Mouse (Mus musculus) kidney, adult 11 months (tissue): ENCODE results near the gene Il12rb1.

Source experiments
- DNase-seq: peaks from one replicate; pipeline ENCODE4 v3.0.0; 2022

Il12rb1 gene

GRCm38 (mm10) chr8:70808239-70808638, at the start of gene Il12rb1:
Il12rb1 (plus strand) TSS chr8:70808449.
- no peak for DNase-seq

DNA sequence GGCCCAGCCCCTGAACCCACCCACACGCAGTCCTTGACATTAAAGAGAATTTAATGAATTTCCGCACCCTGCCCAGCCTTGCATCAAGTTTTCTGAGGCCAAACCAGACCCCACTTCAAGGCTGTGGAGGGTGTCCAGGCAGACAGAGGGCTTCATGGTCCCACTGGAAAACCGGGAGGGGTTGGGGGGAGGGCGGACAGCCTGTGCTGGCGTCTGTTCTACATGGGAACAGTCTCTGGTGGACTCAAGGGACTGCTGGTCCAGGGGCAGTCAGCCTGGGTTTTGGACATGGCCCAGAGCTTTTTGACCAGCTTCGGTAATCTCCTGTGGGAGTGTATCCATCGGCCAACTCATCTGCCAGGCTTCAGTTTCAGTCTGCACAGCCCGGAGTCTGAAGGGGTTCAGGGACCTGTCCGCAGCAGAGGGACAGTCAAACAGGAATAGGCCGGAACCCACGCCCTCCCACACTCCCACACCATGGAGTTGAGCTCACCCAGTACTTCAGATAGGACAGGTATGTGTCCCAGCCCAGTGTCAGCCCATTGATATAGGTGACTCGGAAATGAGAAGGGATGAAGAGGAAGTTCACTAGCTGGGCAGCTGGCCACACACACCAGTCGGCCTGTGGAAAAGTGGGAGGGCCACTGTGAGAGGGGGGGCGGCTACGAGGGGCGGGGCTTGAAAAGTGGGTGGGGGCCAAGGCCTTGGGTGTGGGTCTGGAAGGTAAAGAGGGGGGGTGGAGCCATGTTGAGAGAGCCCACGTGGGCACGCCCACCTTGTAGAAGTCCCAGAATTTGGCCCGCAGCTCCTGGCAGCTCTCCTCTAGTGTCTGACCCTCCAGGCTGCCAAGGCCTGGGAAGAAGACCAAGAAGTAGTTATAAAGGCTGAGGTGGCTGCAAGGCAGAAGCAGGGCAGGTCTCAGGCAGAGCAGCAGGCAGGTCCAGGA, 49.4 kb upstream of the Il12rb1 start:
- peak; percentile 61 for DNase-seq

DNA sequence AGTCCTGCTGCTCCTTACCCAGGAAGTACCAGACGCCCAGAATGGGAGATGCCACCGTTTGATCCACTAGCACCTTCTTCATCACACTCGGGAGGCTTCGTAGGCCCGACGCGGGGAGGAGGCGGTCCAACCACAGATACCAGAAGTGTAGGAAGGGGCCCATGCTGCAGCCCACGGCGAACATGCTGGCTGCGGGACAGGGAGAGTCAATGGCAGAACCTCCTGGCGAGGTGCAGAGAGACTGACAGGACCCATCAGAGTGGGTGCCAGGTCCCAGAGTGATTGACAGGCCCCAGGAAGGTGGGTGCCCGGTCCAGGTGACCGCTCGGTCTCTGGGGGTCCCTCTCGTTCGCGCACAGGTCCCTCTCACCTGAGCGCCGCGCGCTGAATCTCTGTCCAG, 47.9 kb upstream of the Il12rb1 start:
- DNase-seq: no peak

DNA sequence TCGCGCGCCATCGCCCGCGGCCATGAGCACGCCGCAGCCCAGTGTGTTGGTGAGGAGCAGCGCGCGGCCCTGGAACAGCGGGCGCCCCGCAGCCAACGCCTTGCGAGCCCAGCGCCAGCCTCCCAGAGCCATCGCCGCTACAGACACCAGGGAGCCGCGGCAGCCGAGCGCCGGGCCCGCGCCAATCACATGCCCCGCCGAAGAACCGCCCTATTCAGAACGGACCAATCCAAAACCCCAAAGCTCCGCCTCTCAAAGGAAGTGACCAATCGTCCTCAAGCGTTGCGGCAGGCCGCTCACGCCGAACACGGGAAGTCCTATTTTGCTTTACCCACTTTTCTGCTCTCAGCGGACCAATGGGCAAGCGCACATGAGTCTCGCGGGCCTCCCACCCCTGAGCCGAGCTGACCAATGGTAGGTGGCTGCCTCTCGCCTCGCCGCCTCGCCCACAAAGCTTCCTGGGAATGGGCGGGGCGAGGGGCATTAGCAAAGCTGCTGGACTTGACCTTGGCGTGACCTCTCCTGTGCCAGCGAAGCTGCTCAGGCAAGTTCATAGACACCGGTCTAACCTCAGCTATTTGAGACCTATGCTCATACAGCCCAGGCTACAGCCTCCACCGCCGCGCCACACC, 47.4 kb upstream of the Il12rb1 start, which contains the start of gene Mpv17l2:
Mpv17l2 (minus strand) TSS at position 172 of the 632 bp plus-strand sequence.
- peak; percentile 99 for DNase-seq

GRCm38 (mm10) chr8:70762118-70762517, 46.1 kb upstream of the Il12rb1 start:
- DNase-seq: no peak

GRCm38 (mm10) chr8:70763354-70763753, 44.9 kb upstream of the Il12rb1 start:
- DNase-seq: peak; percentile 32

- no peak for DNase-seq
Observed at GRCm38 (mm10) chr8:70764026-70764425, 44.2 kb upstream of the Il12rb1 start.

DNA sequence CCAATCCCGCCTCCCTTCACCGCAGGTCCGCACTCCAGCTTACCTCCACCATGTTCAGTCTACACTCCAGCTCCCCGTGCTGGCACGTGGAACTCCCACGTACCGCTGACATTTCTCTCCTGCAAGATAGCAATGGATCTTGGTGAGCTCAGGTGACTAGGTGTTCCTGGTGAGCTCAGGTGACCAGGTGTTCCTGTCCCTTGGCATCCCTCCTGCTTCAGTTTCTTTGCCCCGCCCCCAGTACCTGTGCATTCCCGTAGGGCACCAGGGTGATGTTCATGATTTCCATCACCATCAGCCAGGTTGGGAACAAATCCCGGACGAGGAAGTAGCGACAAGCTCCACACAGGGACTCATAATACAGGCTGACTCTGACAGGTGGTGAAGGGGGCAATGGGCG, 43.6 kb upstream of the Il12rb1 start:
- no peak for DNase-seq

- no peak for DNase-seq
Observed at GRCm38 (mm10) chr8:70765329-70765728, 42.9 kb upstream of the Il12rb1 start.

GRCm38 (mm10) chr8:70765838-70766570, 42.2 kb upstream of the Il12rb1 start:
- no peak for DNase-seq

DNA sequence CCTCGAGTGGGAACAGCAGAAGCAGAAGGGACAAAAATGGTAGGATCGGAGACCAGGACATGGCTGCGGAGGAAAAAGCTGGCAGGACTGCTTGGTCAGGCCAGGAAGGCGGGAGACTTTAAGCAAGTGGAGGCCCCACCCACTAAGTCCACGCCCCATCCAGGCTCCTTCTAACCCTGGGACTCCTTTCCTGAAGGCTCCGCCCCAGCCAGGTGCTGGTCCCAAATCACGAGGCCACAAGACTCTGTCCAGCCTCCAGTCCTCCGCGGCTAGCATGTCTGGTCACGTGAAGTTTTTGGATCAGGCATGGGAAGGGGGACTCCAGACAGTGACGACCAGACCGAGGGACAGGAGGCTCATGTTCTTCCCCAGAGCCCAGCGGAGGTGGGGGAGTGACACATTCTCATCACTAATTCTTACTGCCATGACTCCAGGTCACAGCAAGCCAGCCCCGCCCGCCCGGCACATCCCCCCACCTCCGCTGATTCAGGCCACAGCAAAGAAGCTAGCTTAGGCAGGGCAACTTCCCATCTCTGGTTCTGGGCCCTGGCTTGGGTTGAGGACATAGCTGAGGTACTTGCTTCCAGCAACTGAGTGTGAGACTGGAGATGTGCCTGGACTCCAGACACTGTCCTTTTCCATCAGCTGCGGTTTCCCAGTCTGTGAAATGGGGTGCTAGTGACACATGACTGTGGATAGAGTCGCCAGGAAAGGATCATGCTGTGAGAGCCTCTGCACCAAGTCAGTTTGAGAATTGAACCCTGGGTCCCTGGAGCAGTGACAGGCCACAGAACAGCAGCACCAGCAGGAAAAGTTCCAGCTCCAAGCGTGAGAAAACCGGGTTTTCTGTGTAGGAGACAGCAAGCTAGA, 41.4 kb upstream of the Il12rb1 start:
- peak; percentile 93 for DNase-seq

GRCm38 (mm10) chr8:70767503-70767902, 40.7 kb upstream of the Il12rb1 start:
- no peak for DNase-seq

GRCm38 (mm10) chr8:70768231-70768776, 39.9 kb upstream of the Il12rb1 start:
- no peak for DNase-seq

GRCm38 (mm10) chr8:70768956-70769355, 39.3 kb upstream of the Il12rb1 start:
- no peak for DNase-seq

DNA sequence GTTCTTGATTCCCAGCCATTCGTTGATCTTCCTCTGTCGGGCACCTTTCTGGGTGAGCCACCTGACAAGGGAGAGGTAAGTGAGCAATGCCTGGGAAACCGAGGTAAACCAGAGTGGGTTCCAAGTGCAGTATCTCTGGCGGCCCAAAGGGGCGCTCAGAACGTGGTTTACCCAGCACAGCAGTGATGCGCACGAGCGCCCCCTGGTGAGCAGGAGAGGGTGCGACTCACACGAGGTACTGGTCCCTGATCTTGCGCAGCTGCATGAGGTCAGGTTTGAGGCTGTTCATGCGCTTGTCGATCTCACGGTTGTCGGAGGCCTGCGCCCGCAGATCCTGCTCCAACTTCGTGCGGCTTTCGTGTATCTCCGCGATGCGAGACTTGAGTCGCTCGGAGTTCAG, 38.9 kb upstream of the Il12rb1 start:
- DNase-seq: peak; percentile 92

GRCm38 (mm10) chr8:70769858-70770257, 38.4 kb upstream of the Il12rb1 start:
- DNase-seq: no peak

- no peak for DNase-seq
Observed at GRCm38 (mm10) chr8:70770748-70771147, 37.5 kb upstream of the Il12rb1 start.

GRCm38 (mm10) chr8:70771217-70771616, 37.0 kb upstream of the Il12rb1 start:
- DNase-seq: no peak

GRCm38 (mm10) chr8:70772075-70772474, 36.2 kb upstream of the Il12rb1 start:
- DNase-seq: no peak

- DNase-seq: no peak
Observed at GRCm38 (mm10) chr8:70772890-70773289, 35.4 kb upstream of the Il12rb1 start.

GRCm38 (mm10) chr8:70773410-70773809, 34.8 kb upstream of the Il12rb1 start:
- DNase-seq: no peak

- DNase-seq: peak; percentile 84
Observed at GRCm38 (mm10) chr8:70773833-70774232, 34.4 kb upstream of the Il12rb1 start.
